Mouse (Mus musculus): ENCODE results near the gene Med13l. TPM values are rescaled to one million over a fixed set of nuclear protein-coding genes. Genes with fewer than 3 reads are reported as not detected.

Med13l gene
- polyA plus RNA-seq, 1 experiment from 2014 or later = 11.5 TPM

DNA sequence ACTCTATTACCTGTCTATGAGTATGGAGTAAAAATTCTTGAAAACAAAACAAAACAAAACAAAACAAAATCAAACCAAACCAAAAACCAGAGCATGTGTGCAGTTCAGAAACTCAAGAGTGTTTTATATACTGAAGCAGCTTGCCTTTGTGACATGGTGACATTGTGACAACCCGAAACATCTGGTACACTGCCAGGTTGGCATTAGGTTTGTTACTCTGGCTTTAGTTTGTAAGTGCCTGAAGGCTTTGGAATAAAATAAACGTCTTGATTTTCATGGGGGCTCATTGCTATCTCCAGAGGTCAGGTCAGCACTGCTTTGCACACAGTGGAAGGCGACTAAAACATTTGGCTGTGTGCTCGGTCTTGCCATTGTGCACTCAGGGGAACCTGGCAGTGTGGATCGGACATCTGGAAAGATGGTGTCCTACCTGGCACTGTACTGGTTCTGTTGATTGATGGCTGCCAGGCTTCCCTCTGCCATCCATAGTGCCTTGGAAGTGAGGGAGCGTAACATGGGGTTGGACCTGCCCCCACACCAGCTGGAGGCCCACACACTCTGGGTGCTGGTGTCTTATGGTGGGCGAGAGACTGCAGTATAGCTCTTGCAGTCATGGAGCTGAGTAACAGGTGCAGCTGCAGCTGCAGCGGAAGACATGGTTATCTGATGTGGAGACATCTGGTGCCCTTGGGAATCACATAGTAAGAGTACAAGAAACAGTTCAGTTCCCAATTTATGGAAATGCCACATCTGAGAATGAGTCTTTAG is 115.9 kb downstream of the Med13l start:
- Histone ChIP-seq H3K4me1 (ENCODE audit: control insufficient read depth, insufficient read depth, low read depth, low read length) (peaks cover 38% of the 10 kb centered on the region), H3K27ac (ENCODE audit: low read depth, low read length) (no peak overlapping the region), H3K4me3 (ENCODE audit: low read length) (no peak overlapping the region), H3K27me3 (replicated peaks; ENCODE audit: control insufficient read depth, insufficient read depth, low read length) (no peaks in the 10 kb centered on the region), H3K9me3 (ENCODE audit: control insufficient read depth, low read length) (no peaks in the 10 kb centered on the region), H3K9ac (ENCODE audit: low read depth, low read length) (no peak overlapping the region), H3K4me2 (ENCODE audit: low read length) (no peak overlapping the region), H3K36me3 (ENCODE audit: control insufficient read depth, insufficient read depth, low read length) (no peaks in the 10 kb centered on the region)
- no peak for ATAC-seq
- 63% methylated on average over 8 of the region's 8 CpGs for WGBS

DNA sequence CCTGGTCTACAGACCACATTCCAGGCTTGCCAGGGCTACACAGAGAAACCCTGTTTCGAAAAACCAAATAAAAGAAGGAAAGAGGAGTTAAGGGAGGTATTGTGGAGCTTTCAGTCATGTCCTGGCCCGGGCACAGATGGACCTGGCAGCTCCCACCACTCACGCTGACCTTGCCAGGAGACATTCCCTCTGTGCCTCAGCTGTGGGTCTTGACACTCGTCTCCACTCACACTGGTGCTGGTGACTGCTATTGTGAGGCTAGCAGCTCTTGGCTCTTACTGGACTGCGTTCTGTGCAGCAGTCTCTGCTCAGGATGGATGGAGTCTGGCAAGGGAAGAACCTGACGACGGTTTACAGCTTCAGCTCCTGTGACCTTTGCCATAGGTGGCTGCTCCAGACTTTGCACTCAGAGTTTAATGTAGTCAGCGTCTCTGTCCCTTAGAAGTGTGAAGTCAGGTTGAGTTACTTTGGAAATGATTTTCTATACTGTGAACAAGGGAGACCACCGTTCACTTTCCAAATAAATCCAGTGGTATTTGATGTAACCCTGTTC is 118.9 kb downstream of the Med13l start:
- Histone ChIP-seq H3K4me1 (ENCODE audit: control insufficient read depth, insufficient read depth, low read depth, low read length) (peaks cover 23% of the 10 kb centered on the region), H3K27ac (ENCODE audit: low read depth, low read length) (no peak overlapping the region), H3K36me3 (ENCODE audit: control insufficient read depth, insufficient read depth, low read length) (0 out of 2 replicates have a peak, but pooled peaks cover 4% of the 10 kb centered on the region), H3K4me2 (ENCODE audit: low read length) (no peak overlapping the region), H3K9ac (ENCODE audit: low read depth, low read length) (no peak overlapping the region), H3K9me3 (ENCODE audit: control insufficient read depth, low read length) (no peaks in the 10 kb centered on the region), H3K27me3 (replicated peaks; ENCODE audit: control insufficient read depth, insufficient read depth, low read length) (no peaks in the 10 kb centered on the region), H3K4me3 (ENCODE audit: low read length) (no peak overlapping the region)
- peak; percentile 63 for ATAC-seq
- WGBS = 66% methylated on average over 9 of the region's 9 CpGs

GRCm38 (mm10) chr5:118680853-118681252 is 120.4 kb downstream of the Med13l start:
- Histone ChIP-seq H3K27me3 (replicated peaks; ENCODE audit: control insufficient read depth, insufficient read depth, low read length) (no peaks in the 10 kb centered on the region), H3K4me2 (ENCODE audit: low read length) (no peak overlapping the region), H3K4me1 (ENCODE audit: control insufficient read depth, insufficient read depth, low read depth, low read length) (peaks cover 20% of the 10 kb centered on the region), H3K4me3 (ENCODE audit: low read length) (no peak overlapping the region), H3K27ac (ENCODE audit: low read depth, low read length) (no peak overlapping the region), H3K9ac (ENCODE audit: low read depth, low read length) (no peak overlapping the region), H3K36me3 (ENCODE audit: control insufficient read depth, insufficient read depth, low read length) (0 out of 2 replicates have a peak, but pooled peaks cover 4% of the 10 kb centered on the region), H3K9me3 (ENCODE audit: control insufficient read depth, low read length) (no peaks in the 10 kb centered on the region)
- ATAC-seq = no peak
- 86% methylated on average over 13 of the region's 13 CpGs for WGBS

DNA sequence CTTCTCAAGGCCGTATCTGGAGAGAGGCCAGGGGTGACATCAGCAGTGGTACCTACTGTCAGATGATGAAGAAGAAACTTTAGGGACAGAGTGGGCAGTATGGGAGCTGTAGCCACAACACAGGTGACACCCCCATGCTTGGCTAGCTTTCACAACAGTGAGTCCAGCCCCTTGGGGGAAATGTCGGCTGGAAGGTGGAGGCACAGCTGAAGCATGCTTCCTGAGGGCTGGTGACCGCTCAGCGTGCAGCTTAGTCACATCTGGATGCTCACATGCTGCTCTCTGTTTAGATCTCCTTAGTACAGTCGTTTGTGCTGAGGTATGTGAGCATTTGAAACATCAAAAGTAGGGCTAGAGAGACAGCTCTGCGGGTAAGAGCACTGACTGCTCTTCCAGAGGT is 121.5 kb downstream of the Med13l start:
- no peaks in the 10 kb centered on the region for H3K9me3 ChIP-seq (ENCODE audit: control insufficient read depth, low read length)
- no peak overlapping the region for H3K4me3 ChIP-seq (ENCODE audit: low read length)
- H3K27me3 ChIP-seq (replicated peaks; ENCODE audit: control insufficient read depth, insufficient read depth, low read length) = no peaks in the 10 kb centered on the region
- H3K4me2 ChIP-seq (ENCODE audit: low read length) = no peak overlapping the region
- ATAC-seq = no peak
- no peak overlapping the region for H3K9ac ChIP-seq (ENCODE audit: low read depth, low read length)
- no peak overlapping the region for H3K27ac ChIP-seq (ENCODE audit: low read depth, low read length)
- H3K4me1 ChIP-seq (ENCODE audit: control insufficient read depth, insufficient read depth, low read depth, low read length) = peaks cover 13% of the 10 kb centered on the region
- H3K36me3 ChIP-seq (ENCODE audit: control insufficient read depth, insufficient read depth, low read length) = 0 out of 2 replicates have a peak, but pooled peaks cover 4% of the 10 kb centered on the region
- WGBS = 86% methylated on average over 6 of the region's 6 CpGs

- Histone ChIP-seq H3K27me3 (replicated peaks; ENCODE audit: control insufficient read depth, insufficient read depth, low read length) (no peaks in the 10 kb centered on the region), H3K27ac (ENCODE audit: low read depth, low read length) (no peak overlapping the region), H3K9ac (ENCODE audit: low read depth, low read length) (no peak overlapping the region), H3K36me3 (ENCODE audit: control insufficient read depth, insufficient read depth, low read length) (0 out of 2 replicates have a peak, but pooled peaks cover 4% of the 10 kb centered on the region), H3K4me3 (ENCODE audit: low read length) (no peak overlapping the region), H3K4me2 (ENCODE audit: low read length) (no peak overlapping the region), H3K4me1 (ENCODE audit: control insufficient read depth, insufficient read depth, low read depth, low read length) (peaks cover 5% of the 10 kb centered on the region), H3K9me3 (ENCODE audit: control insufficient read depth, low read length) (no peaks in the 10 kb centered on the region)
- ATAC-seq = no peak
- WGBS = 69% methylated on average over 8 of the region's 8 CpGs
These were observed 124.7 kb downstream of the Med13l start for GRCm38 (mm10) chr5:118685145-118685544.

- WGBS = 91% methylated on average over 4 of the region's 4 CpGs
- Histone ChIP-seq H3K4me2 (ENCODE audit: low read length) (no peak overlapping the region), H3K9me3 (ENCODE audit: control insufficient read depth, low read length) (no peaks in the 10 kb centered on the region), H3K4me3 (ENCODE audit: low read length) (no peak overlapping the region), H3K27me3 (replicated peaks; ENCODE audit: control insufficient read depth, insufficient read depth, low read length) (no peaks in the 10 kb centered on the region), H3K9ac (ENCODE audit: low read depth, low read length) (no peak overlapping the region), H3K4me1 (ENCODE audit: control insufficient read depth, insufficient read depth, low read depth, low read length) (peaks cover 5% of the 10 kb centered on the region), H3K36me3 (ENCODE audit: control insufficient read depth, insufficient read depth, low read length) (0 out of 2 replicates have a peak, but pooled peaks cover 4% of the 10 kb centered on the region), H3K27ac (ENCODE audit: low read depth, low read length) (no peak overlapping the region)
- ATAC-seq = no peak
These were observed 125.5 kb downstream of the Med13l start for GRCm38 (mm10) chr5:118686021-118686420.

DNA sequence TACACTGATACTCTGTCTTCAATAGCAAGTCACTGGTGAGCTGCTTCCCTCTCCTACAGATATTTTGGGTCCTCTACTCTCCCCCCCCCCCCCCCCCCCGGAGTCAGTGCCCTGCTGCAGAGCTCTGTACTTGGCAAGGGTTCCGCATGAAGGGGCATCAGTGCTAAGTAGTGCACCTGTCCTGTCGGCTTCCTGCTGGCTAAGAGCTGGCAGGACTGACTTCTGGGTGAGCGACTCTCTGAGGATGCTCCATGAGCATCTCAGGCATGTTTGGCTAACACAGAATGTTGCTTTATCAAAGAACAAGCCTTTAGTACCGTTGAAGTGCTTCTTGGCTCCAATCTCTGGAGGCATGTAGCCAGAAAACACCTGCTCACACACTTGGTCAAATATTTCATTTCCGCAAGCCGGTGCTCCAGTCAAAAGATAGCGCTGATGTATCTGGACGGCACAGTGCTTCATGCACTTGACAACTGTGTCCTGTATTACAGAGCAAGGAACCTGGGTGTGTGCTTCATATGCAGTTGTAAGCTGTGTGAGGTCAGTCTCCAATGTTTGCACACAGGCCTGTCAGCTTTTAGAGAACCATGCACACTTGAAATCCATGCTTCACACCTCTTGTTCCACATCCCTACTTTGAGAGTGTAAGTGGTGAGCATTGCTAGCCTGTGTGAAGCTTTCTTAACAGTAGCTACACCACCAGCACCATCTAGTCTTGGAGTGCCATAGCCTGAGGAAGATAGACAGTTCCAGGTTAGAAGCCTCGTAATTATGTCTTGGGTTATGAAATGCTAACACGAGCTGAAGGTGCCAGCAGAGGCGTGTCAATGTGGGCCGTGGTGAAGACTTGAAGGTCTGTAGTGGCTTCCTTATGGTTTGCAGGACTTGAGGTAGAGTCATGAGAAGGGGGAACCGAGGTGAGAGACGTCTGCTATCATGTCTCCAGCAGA is 128.7 kb downstream of the Med13l start:
- Histone ChIP-seq H3K9me3 (ENCODE audit: control insufficient read depth, low read length) (no peaks in the 10 kb centered on the region), H3K4me3 (ENCODE audit: low read length) (no peak overlapping the region), H3K36me3 (ENCODE audit: control insufficient read depth, insufficient read depth, low read length) (no peaks in the 10 kb centered on the region), H3K4me2 (ENCODE audit: low read length) (no peak overlapping the region), H3K4me1 (ENCODE audit: control insufficient read depth, insufficient read depth, low read depth, low read length) (peaks cover 9% of the 10 kb centered on the region), H3K27ac (ENCODE audit: low read depth, low read length) (no peak overlapping the region), H3K9ac (ENCODE audit: low read depth, low read length) (no peak overlapping the region), H3K27me3 (replicated peaks; ENCODE audit: control insufficient read depth, insufficient read depth, low read length) (no peaks in the 10 kb centered on the region)
- WGBS = 76% methylated on average over 15 of the region's 15 CpGs
- ATAC-seq = no peak

- Histone ChIP-seq H3K9ac (ENCODE audit: low read depth, low read length) (no peak overlapping the region), H3K4me2 (ENCODE audit: low read length) (no peak overlapping the region), H3K4me3 (ENCODE audit: low read length) (no peak overlapping the region), H3K4me1 (ENCODE audit: control insufficient read depth, insufficient read depth, low read depth, low read length) (peaks cover 14% of the 10 kb centered on the region), H3K27ac (ENCODE audit: low read depth, low read length) (no peak overlapping the region), H3K9me3 (ENCODE audit: control insufficient read depth, low read length) (no peaks in the 10 kb centered on the region), H3K27me3 (replicated peaks; ENCODE audit: control insufficient read depth, insufficient read depth, low read length) (no peaks in the 10 kb centered on the region), H3K36me3 (ENCODE audit: control insufficient read depth, insufficient read depth, low read length) (no peaks in the 10 kb centered on the region)
- ATAC-seq = no peak
- WGBS = 81% methylated on average over 10 of the region's 10 CpGs
These were observed 130.7 kb downstream of the Med13l start for GRCm38 (mm10) chr5:118691025-118691709.

All from hindbrain, embryonic 16.5 days (tissue).